Mouse (Mus musculus) embryo, embryonic 10.5 days (tissue): ENCODE data around the gene Sh3rf1.

Experiments
- DNase-seq: peaks from one replicate; pipeline ENCODE4 v3.0.0-alpha.2; 2015; ENCODE audit warnings: low spot score

The Sh3rf1 gene

GRCm38 (mm10) chr8:61286394-61286793 is 62.7 kb downstream of the Sh3rf1 start:
- no peak for DNase-seq

- no peak for DNase-seq
Observed at GRCm38 (mm10) chr8:61286795-61287385, 63.2 kb downstream of the Sh3rf1 start.

GRCm38 (mm10) chr8:61288006-61288566 is 64.4 kb downstream of the Sh3rf1 start:
- DNase-seq = no peak

- no peak for DNase-seq
Observed at GRCm38 (mm10) chr8:61288676-61289075, 65.0 kb downstream of the Sh3rf1 start.

- no peak for DNase-seq
Observed at GRCm38 (mm10) chr8:61295040-61295439, 71.4 kb downstream of the Sh3rf1 start.

GRCm38 (mm10) chr8:61295441-61295840 is 71.8 kb downstream of the Sh3rf1 start:
- DNase-seq = peak; percentile 52

GRCm38 (mm10) chr8:61298828-61299227 is 75.2 kb downstream of the Sh3rf1 start:
- DNase-seq = no peak

- DNase-seq = peak; percentile 44
Observed at GRCm38 (mm10) chr8:61301298-61302028, 77.8 kb downstream of the Sh3rf1 start.

- no peak for DNase-seq
Observed at GRCm38 (mm10) chr8:61302029-61302368, 78.3 kb downstream of the Sh3rf1 start.

GRCm38 (mm10) chr8:61305451-61306070 is 81.9 kb downstream of the Sh3rf1 start:
- DNase-seq = no peak

GRCm38 (mm10) chr8:61306501-61307112 is 82.9 kb downstream of the Sh3rf1 start:
- DNase-seq = no peak

GRCm38 (mm10) chr8:61308896-61309295 is 85.2 kb downstream of the Sh3rf1 start:
- no peak for DNase-seq

- peak; percentile 54 for DNase-seq
Observed at GRCm38 (mm10) chr8:61309530-61310402, 86.1 kb downstream of the Sh3rf1 start.

GRCm38 (mm10) chr8:61310403-61310871 is 86.8 kb downstream of the Sh3rf1 start:
- DNase-seq = peak; percentile 59

GRCm38 (mm10) chr8:61313016-61313415 is 89.3 kb downstream of the Sh3rf1 start:
- DNase-seq = no peak

- no peak for DNase-seq
Observed at GRCm38 (mm10) chr8:61316012-61316767, 92.5 kb downstream of the Sh3rf1 start.

GRCm38 (mm10) chr8:61316813-61317534 is 93.3 kb downstream of the Sh3rf1 start:
- no peak for DNase-seq

GRCm38 (mm10) chr8:61317535-61318136 is 94.0 kb downstream of the Sh3rf1 start:
- no peak for DNase-seq

- DNase-seq = no peak
Observed at GRCm38 (mm10) chr8:61321216-61321615, 97.5 kb downstream of the Sh3rf1 start.

GRCm38 (mm10) chr8:61321780-61322179 is 98.1 kb downstream of the Sh3rf1 start:
- no peak for DNase-seq
